Mouse (Mus musculus): ENCODE measurements around the gene Nup210l. TPM values are rescaled to one million over a fixed set of nuclear protein-coding genes. Genes with fewer than 3 reads are reported as not detected.
A peak's percentile ranks its signal among the peaks of the same experiment; 100 is the strongest.

Nup210l gene
- polyA plus RNA-seq, 1 experiment = 0.35 TPM

- peaks cover 17% of the 10 kb centered on the region for H3K36me3 ChIP-seq (ENCODE audit: control insufficient read depth, insufficient read depth)
- H3ac ChIP-seq (ENCODE audit: control insufficient read depth, insufficient read length) = no peak overlapping the region
- TF ChIP-seq TCF12 (IDR thresholded peaks at IDR 0.05; ENCODE audit: insufficient read depth, poor library complexity, severe bottlenecking) (no peak), POLR2AphosphoS2 (IDR thresholded peaks at IDR 0.05; ENCODE audit: insufficient read length, low read depth) (no peak), TCF3 (IDR thresholded peaks at IDR 0.05; ENCODE audit: insufficient read length, low read depth) (no peak), SRF (IDR thresholded peaks at IDR 0.05; ENCODE audit: control insufficient read depth, insufficient read length, low read depth) (no peak), REST (IDR thresholded peaks at IDR 0.05; ENCODE audit: insufficient read depth, insufficient read length) (no peak), CEBPB (IDR thresholded peaks at IDR 0.05; ENCODE audit: insufficient read depth, poor library complexity, severe bottlenecking) (no peak), USF1 (IDR thresholded peaks at IDR 0.05; ENCODE audit: low read depth) (no peak), POLR2A (IDR thresholded peaks at IDR 0.05; ENCODE audit: insufficient read length, low read depth) (no peak), MYOD1 (IDR thresholded peaks at IDR 0.05; ENCODE audit: control insufficient read depth in 1 of 3, insufficient read length in 2 of 3, low read depth in 2 of 3) (no peak), MYOG (IDR thresholded peaks at IDR 0.05; ENCODE audit: control insufficient read depth in 1 of 3, insufficient read depth in 1 of 3, insufficient read length in 2 of 3, low read depth in 2 of 3) (no peak), E2F4 (IDR thresholded peaks at IDR 0.05; ENCODE audit: insufficient read depth) (no peak), MAX (IDR thresholded peaks at IDR 0.05; ENCODE audit: low read depth) (no peak)
- H3K79me2 ChIP-seq (ENCODE audit: control insufficient read depth, insufficient read depth) = peaks cover 71% of the 10 kb centered on the region
- no peak overlapping the region for H3K4me3 ChIP-seq
- no peaks in the 10 kb centered on the region for H3K27me3 ChIP-seq (ENCODE audit: control insufficient read depth, insufficient read depth, insufficient read length)
- H3K4me2 ChIP-seq (ENCODE audit: low read depth) = peak overlapping the region; percentile 40
Observed at GRCm38 (mm10) chr3:90083698-90084324, 20.1 kb upstream of the Nup210l start.

GRCm38 (mm10) chr3:90084790-90085189 lies 19.1 kb upstream of the Nup210l start:
- Histone ChIP-seq H3K27me3 (ENCODE audit: control insufficient read depth, insufficient read depth, insufficient read length) (no peaks in the 10 kb centered on the region), H3ac (ENCODE audit: control insufficient read depth, insufficient read length) (no peak overlapping the region), H3K36me3 (ENCODE audit: control insufficient read depth, insufficient read depth) (peaks cover 27% of the 10 kb centered on the region), H3K79me2 (ENCODE audit: control insufficient read depth, insufficient read depth) (peaks cover 71% of the 10 kb centered on the region), H3K4me3 (no peak overlapping the region), H3K4me2 (ENCODE audit: low read depth) (peak overlapping the region; percentile 40)
- TF ChIP-seq MYOD1 (IDR thresholded peaks at IDR 0.05; ENCODE audit: control insufficient read depth in 1 of 3, insufficient read length in 2 of 3, low read depth in 2 of 3) (no peak), SRF (IDR thresholded peaks at IDR 0.05; ENCODE audit: control insufficient read depth, insufficient read length, low read depth) (no peak), MYOG (IDR thresholded peaks at IDR 0.05; ENCODE audit: control insufficient read depth in 1 of 3, insufficient read depth in 1 of 3, insufficient read length in 2 of 3, low read depth in 2 of 3) (no peak), CEBPB (IDR thresholded peaks at IDR 0.05; ENCODE audit: insufficient read depth, poor library complexity, severe bottlenecking) (no peak), TCF3 (IDR thresholded peaks at IDR 0.05; ENCODE audit: insufficient read length, low read depth) (no peak), POLR2A (IDR thresholded peaks at IDR 0.05; ENCODE audit: insufficient read length, low read depth) (no peak), MAX (IDR thresholded peaks at IDR 0.05; ENCODE audit: low read depth) (no peak), POLR2AphosphoS2 (IDR thresholded peaks at IDR 0.05; ENCODE audit: insufficient read length, low read depth) (no peak), TCF12 (IDR thresholded peaks at IDR 0.05; ENCODE audit: insufficient read depth, poor library complexity, severe bottlenecking) (no peak), E2F4 (IDR thresholded peaks at IDR 0.05; ENCODE audit: insufficient read depth) (no peak), REST (IDR thresholded peaks at IDR 0.05; ENCODE audit: insufficient read depth, insufficient read length) (no peak), USF1 (IDR thresholded peaks at IDR 0.05; ENCODE audit: low read depth) (no peak)

- Histone ChIP-seq H3ac (ENCODE audit: control insufficient read depth, insufficient read length) (no peak overlapping the region), H3K79me2 (ENCODE audit: control insufficient read depth, insufficient read depth) (peaks cover 70% of the 10 kb centered on the region), H3K27me3 (ENCODE audit: control insufficient read depth, insufficient read depth, insufficient read length) (no peaks in the 10 kb centered on the region), H3K4me2 (ENCODE audit: low read depth) (peak overlapping the region; percentile 8), H3K4me3 (no peak overlapping the region), H3K36me3 (ENCODE audit: control insufficient read depth, insufficient read depth) (peaks cover 32% of the 10 kb centered on the region)
- TF ChIP-seq POLR2A (IDR thresholded peaks at IDR 0.05; ENCODE audit: insufficient read length, low read depth) = no peak
- TF ChIP-seq TCF12 (IDR thresholded peaks at IDR 0.05; ENCODE audit: insufficient read depth, poor library complexity, severe bottlenecking) = no peak
- no peak for TF ChIP-seq USF1 (IDR thresholded peaks at IDR 0.05; ENCODE audit: low read depth)
- TF ChIP-seq SRF (IDR thresholded peaks at IDR 0.05; ENCODE audit: control insufficient read depth, insufficient read length, low read depth) = no peak
- TF ChIP-seq REST (IDR thresholded peaks at IDR 0.05; ENCODE audit: insufficient read depth, insufficient read length) = no peak
- no peak for TF ChIP-seq POLR2AphosphoS2 (IDR thresholded peaks at IDR 0.05; ENCODE audit: insufficient read length, low read depth)
- no peak for TF ChIP-seq CEBPB (IDR thresholded peaks at IDR 0.05; ENCODE audit: insufficient read depth, poor library complexity, severe bottlenecking)
- no peak for TF ChIP-seq MAX (IDR thresholded peaks at IDR 0.05; ENCODE audit: low read depth)
- TF ChIP-seq MYOD1 (IDR thresholded peaks at IDR 0.05; ENCODE audit: control insufficient read depth in 1 of 3, insufficient read length in 2 of 3, low read depth in 2 of 3) = no peak
Observed at GRCm38 (mm10) chr3:90085281-90085680, 18.7 kb upstream of the Nup210l start.

- Histone ChIP-seq H3K4me2 (ENCODE audit: low read depth) (no peak overlapping the region), H3K27me3 (ENCODE audit: control insufficient read depth, insufficient read depth, insufficient read length) (no peaks in the 10 kb centered on the region), H3K36me3 (ENCODE audit: control insufficient read depth, insufficient read depth) (peaks cover 40% of the 10 kb centered on the region), H3ac (ENCODE audit: control insufficient read depth, insufficient read length) (no peak overlapping the region), H3K79me2 (ENCODE audit: control insufficient read depth, insufficient read depth) (peaks cover 62% of the 10 kb centered on the region), H3K4me3 (no peak overlapping the region)
- no peak for TF ChIP-seq SRF (IDR thresholded peaks at IDR 0.05; ENCODE audit: control insufficient read depth, insufficient read length, low read depth)
- no peak for TF ChIP-seq MYOG (IDR thresholded peaks at IDR 0.05; ENCODE audit: control insufficient read depth in 1 of 3, insufficient read depth in 1 of 3, insufficient read length in 2 of 3, low read depth in 2 of 3)
- no peak for TF ChIP-seq REST (IDR thresholded peaks at IDR 0.05; ENCODE audit: insufficient read depth, insufficient read length)
- TF ChIP-seq CEBPB (IDR thresholded peaks at IDR 0.05; ENCODE audit: insufficient read depth, poor library complexity, severe bottlenecking) = no peak
- no peak for TF ChIP-seq TCF12 (IDR thresholded peaks at IDR 0.05; ENCODE audit: insufficient read depth, poor library complexity, severe bottlenecking)
- no peak for TF ChIP-seq POLR2A (IDR thresholded peaks at IDR 0.05; ENCODE audit: insufficient read length, low read depth)
- no peak for TF ChIP-seq MAX (IDR thresholded peaks at IDR 0.05; ENCODE audit: low read depth)
Observed at GRCm38 (mm10) chr3:90086068-90086467, 17.9 kb upstream of the Nup210l start.

Data from myocyte (in vitro differentiated cells).